Mouse (Mus musculus): ENCODE data around the gene Phf20. TPM values are rescaled to one million over a fixed set of nuclear protein-coding genes. Genes with fewer than 3 reads are reported as not detected.
"Not testable (repeated sequence)": the region's sequence is repeated elsewhere in the genome, so short reads cannot be mapped to it uniquely, and the experiment has no call there.

The Phf20 gene
- polyA plus RNA-seq, 1 experiment from 2014 or later, result 57.2 TPM

DNA sequence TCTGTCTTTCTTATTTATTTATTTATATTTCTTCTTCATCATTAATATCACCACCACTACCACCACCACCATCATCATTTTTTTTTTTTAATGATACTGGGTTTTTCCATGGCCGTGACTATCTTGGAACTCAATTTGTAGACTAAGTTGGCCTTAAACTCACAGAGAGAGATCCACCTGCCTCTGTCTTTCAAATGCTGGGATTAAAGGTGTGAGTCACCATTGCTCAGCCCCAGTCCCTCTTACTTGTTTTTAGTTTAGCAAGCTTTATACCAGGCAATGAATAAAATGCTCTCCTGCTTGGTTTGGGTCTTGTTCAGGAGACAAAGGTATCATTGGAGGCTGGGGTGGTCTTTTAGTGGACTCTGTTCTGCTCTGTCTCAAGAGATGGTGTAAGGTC, 31.4 kb downstream of the Phf20 start:
- H3K36me3 ChIP-seq (ENCODE audit: control insufficient read depth, insufficient read depth, low read length), result peaks cover 5% of the 10 kb centered on the region; the same call in 1 of the 2 replicates

DNA sequence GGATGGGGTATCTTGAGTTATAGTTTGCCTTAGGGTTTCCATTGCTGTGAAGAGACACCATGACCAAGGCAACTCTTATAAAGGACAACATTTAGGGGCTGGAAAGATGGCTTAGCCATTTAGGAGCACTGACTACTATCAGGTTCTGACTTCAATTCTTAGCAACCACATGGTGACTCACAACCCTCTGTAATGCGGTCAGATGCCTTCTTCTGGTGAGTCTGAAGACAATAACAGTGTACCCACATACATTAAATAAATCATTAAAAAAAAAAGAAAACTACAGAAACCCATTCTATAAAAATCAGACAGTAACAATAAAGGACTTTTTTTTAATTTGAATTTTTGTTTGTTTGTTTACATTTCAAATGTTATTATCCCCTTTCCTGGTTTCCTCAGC, 32.9 kb downstream of the Phf20 start:
- 94% methylated on average over 1 of the region's 1 CpGs for whole genome bisulfite sequencing
- Histone ChIP-seq H3K36me3 (ENCODE audit: control insufficient read depth, insufficient read depth, low read length) (peaks cover 5% of the 10 kb centered on the region; the same call in 1 of the 2 replicates), H3K27me3 (ENCODE audit: control insufficient read depth, insufficient read depth, low read length) (no peaks in the 10 kb centered on the region), H3K27ac (ENCODE audit: low read length) (no peak overlapping the region), H3K4me3 (replicated peaks; ENCODE audit: low read length) (no peak overlapping the region), H3K4me1 (ENCODE audit: control insufficient read depth, insufficient read depth, low read length) (no peaks in the 10 kb centered on the region), H3K4me2 (ENCODE audit: low read depth, low read length) (no peak overlapping the region), H3K9me3 (replicated peaks; ENCODE audit: control insufficient read depth, low read length) (no peaks in the 10 kb centered on the region), H3K9ac (ENCODE audit: low read length) (no peak overlapping the region)
- no peak for ATAC-seq (ENCODE audit: insufficient read depth, low FRiP score)

More for the DNA sequence above, 31.4 kb downstream of the Phf20 start:
- Histone ChIP-seq H3K4me1 (ENCODE audit: control insufficient read depth, insufficient read depth, low read length) (no peaks in the 10 kb centered on the region), H3K9me3 (replicated peaks; ENCODE audit: control insufficient read depth, low read length) (no peaks in the 10 kb centered on the region), H3K27ac (ENCODE audit: low read length) (no peak overlapping the region), H3K27me3 (ENCODE audit: control insufficient read depth, insufficient read depth, low read length) (no peaks in the 10 kb centered on the region), H3K4me3 (replicated peaks; ENCODE audit: low read length) (no peak overlapping the region), H3K4me2 (ENCODE audit: low read depth, low read length) (no peak overlapping the region), H3K9ac (ENCODE audit: low read length) (no peak overlapping the region)
- ATAC-seq (ENCODE audit: insufficient read depth, low FRiP score), result no peak
- WGBS, result 97% methylated on average over 1 of the region's 1 CpGs

DNA sequence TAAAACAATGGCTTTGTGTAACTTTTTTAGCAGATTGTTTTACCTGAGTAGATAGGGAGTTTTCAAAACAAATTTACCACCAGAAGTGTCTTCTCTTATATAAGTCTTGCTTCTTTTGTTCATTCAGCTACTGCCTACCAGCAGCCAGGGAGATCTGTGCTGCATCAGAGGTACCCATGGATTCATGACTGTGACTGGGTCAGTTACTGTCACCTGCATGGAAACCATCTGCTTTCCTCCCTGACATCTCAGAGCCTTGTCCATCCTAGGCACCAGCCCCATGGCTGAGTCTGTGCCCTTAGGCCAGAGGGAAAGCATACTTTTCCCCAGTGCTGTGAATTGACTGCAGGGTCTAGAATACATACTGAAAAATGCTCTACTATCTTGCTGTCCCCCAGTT, 35.1 kb downstream of the Phf20 start:
- Histone ChIP-seq H3K27ac (ENCODE audit: low read length) (no peak overlapping the region), H3K4me1 (ENCODE audit: control insufficient read depth, insufficient read depth, low read length) (no peaks in the 10 kb centered on the region), H3K4me3 (replicated peaks; ENCODE audit: low read length) (no peak overlapping the region), H3K9me3 (replicated peaks; ENCODE audit: control insufficient read depth, low read length) (no peaks in the 10 kb centered on the region), H3K36me3 (ENCODE audit: control insufficient read depth, insufficient read depth, low read length) (0 out of 2 replicates have a peak, but pooled peaks cover 5% of the 10 kb centered on the region), H3K4me2 (ENCODE audit: low read depth, low read length) (no peak overlapping the region), H3K9ac (ENCODE audit: low read length) (no peak overlapping the region), H3K27me3 (ENCODE audit: control insufficient read depth, insufficient read depth, low read length) (no peaks in the 10 kb centered on the region)
- no peak for ATAC-seq (ENCODE audit: insufficient read depth, low FRiP score)

DNA sequence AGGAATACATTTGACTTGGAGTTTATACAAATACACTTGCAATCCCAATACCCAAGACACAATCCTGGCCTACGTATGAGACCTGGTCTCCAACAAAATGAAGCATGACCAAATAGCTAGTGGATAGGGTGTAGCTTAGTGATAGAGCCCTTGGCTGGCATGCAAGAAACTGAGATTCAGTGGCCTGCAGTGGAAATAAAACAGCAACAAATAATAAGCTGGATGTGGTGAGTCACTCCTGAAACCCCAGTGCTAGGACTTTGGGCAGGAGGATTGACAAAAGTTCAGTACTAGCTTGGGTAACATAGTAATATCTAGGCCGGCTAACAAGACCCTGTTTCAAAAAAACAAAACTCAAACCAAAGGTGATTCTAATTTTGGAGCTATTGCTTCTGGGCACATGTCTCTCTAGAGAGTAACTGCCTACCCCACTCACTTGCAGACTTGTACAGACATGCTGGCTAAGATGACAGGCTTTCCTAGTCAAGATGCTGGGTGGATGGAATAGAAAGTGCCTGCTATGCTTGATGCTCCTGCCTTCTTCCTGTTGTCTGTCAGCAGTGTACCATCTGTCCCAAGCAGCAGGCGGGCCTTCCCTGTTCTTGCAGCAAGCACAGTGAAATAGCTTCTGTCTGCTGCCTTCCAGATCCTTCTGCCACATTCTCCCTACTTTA, 37.1 kb downstream of the Phf20 start:
- no peak for ATAC-seq (ENCODE audit: insufficient read depth, low FRiP score)

DNA sequence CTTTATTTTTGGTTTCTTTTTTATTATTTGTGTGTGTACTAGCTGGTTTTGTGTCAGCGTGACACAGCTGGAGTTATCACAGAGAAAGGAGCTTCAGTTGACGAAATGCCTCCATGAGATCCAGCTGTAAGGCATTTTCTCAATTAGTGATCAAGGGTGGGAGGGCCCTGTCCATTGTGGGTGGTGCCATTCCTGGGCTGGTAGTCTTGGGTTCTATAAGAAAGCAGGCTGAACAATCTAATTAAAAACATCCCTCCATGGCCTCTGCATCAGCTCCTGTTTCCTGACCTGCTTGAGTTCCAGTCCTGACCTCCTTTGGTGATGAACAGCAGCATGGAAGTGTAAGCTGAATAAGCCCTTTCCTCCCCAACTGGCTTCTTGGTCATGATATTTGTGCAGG, 37.8 kb downstream of the Phf20 start:
- not testable (repeated sequence) for H3K27me3 ChIP-seq (ENCODE audit: control insufficient read depth, insufficient read depth, low read length); H3K4me3 ChIP-seq (replicated peaks; ENCODE audit: low read length); H3K4me1 ChIP-seq (ENCODE audit: control insufficient read depth, insufficient read depth, low read length); ATAC-seq (ENCODE audit: insufficient read depth, low FRiP score); H3K36me3 ChIP-seq (ENCODE audit: control insufficient read depth, insufficient read depth, low read length); H3K9me3 ChIP-seq (replicated peaks; ENCODE audit: control insufficient read depth, low read length); H3K4me2 ChIP-seq (ENCODE audit: low read depth, low read length); H3K27ac ChIP-seq (ENCODE audit: low read length); H3K9ac ChIP-seq (ENCODE audit: low read length)
- WGBS, result 82% methylated on average over 2 of the region's 2 CpGs

More for the DNA sequence above, 37.1 kb downstream of the Phf20 start:
- Histone ChIP-seq H3K9ac (ENCODE audit: low read length) (no peak overlapping the region), H3K4me3 (replicated peaks; ENCODE audit: low read length) (no peak overlapping the region), H3K4me2 (ENCODE audit: low read depth, low read length) (no peak overlapping the region), H3K27me3 (ENCODE audit: control insufficient read depth, insufficient read depth, low read length) (no peaks in the 10 kb centered on the region), H3K9me3 (replicated peaks; ENCODE audit: control insufficient read depth, low read length) (no peaks in the 10 kb centered on the region), H3K36me3 (ENCODE audit: control insufficient read depth, insufficient read depth, low read length) (peaks cover 9% of the 10 kb centered on the region; the same call in 1 of the 2 replicates), H3K27ac (ENCODE audit: low read length) (no peak overlapping the region), H3K4me1 (ENCODE audit: control insufficient read depth, insufficient read depth, low read length) (no peaks in the 10 kb centered on the region)
- 88% methylated on average over 3 of the region's 3 CpGs for WGBS

DNA sequence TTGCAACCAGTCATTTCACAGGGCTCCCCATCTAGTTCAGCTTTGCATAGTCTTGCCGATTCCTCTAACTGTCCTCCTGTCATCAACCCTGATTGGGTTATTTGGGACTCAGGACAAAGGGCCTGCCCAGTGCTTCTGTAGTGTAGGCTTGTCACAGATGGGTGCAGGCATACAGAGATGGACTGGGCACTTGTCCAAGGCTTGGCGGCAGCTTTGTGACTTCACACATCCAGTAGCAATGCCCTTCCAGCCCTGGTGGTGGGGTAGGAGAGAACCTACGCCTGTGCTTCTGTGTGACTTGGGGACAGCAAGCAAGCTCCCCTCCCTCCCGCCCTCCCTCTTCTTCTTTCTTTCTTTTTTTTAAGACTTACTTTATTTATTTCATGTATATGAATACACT, 39.6 kb downstream of the Phf20 start:
- ATAC-seq (ENCODE audit: insufficient read depth, low FRiP score), result no peak
- peaks cover 12% of the 10 kb centered on the region; the same call in 1 of the 2 replicates for H3K36me3 ChIP-seq (ENCODE audit: control insufficient read depth, insufficient read depth, low read length)
- WGBS, result 87% methylated on average over 4 of the region's 4 CpGs
- H3K4me1 ChIP-seq (ENCODE audit: control insufficient read depth, insufficient read depth, low read length), result no peaks in the 10 kb centered on the region
- H3K9me3 ChIP-seq (replicated peaks; ENCODE audit: control insufficient read depth, low read length), result no peaks in the 10 kb centered on the region
- no peaks in the 10 kb centered on the region for H3K27me3 ChIP-seq (ENCODE audit: control insufficient read depth, insufficient read depth, low read length)
- no peak overlapping the region for H3K27ac ChIP-seq (ENCODE audit: low read length)
- no peak overlapping the region for H3K9ac ChIP-seq (ENCODE audit: low read length)
- H3K4me2 ChIP-seq (ENCODE audit: low read depth, low read length), result no peak overlapping the region
- no peak overlapping the region for H3K4me3 ChIP-seq (replicated peaks; ENCODE audit: low read length)

DNA sequence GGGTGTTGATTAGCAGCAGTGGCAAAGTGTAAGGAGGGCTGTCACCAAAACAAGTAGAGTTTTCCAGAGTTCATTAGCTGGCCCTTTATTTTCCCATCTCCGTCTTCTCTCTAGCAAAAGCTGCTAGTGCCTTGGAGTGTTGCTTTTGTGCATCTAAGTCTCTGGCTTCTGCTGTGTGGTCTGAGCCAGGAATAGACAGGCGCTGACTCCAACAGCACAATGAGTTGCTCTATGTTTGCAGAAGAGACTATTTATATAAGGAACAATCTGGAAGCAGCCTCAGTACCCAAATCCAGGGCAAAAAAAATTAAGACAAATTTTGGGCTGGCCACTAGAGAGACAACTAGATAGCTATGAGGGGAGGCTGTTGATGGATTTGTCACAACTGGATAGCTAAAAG, 45.4 kb downstream of the Phf20 start:
- no peaks in the 10 kb centered on the region for H3K9me3 ChIP-seq (replicated peaks; ENCODE audit: control insufficient read depth, low read length)
- no peak overlapping the region for H3K4me2 ChIP-seq (ENCODE audit: low read depth, low read length)
- H3K4me3 ChIP-seq (replicated peaks; ENCODE audit: low read length), result no peak overlapping the region
- no peak overlapping the region for H3K9ac ChIP-seq (ENCODE audit: low read length)
- 84% methylated on average over 2 of the region's 2 CpGs for WGBS
- no peak for ATAC-seq (ENCODE audit: insufficient read depth, low FRiP score)
- no peaks in the 10 kb centered on the region for H3K27me3 ChIP-seq (ENCODE audit: control insufficient read depth, insufficient read depth, low read length)
- H3K36me3 ChIP-seq (ENCODE audit: control insufficient read depth, insufficient read depth, low read length), result peaks cover 11% of the 10 kb centered on the region; the same call in 1 of the 2 replicates
- no peaks in the 10 kb centered on the region for H3K4me1 ChIP-seq (ENCODE audit: control insufficient read depth, insufficient read depth, low read length)
- no peak overlapping the region for H3K27ac ChIP-seq (ENCODE audit: low read length)

DNA sequence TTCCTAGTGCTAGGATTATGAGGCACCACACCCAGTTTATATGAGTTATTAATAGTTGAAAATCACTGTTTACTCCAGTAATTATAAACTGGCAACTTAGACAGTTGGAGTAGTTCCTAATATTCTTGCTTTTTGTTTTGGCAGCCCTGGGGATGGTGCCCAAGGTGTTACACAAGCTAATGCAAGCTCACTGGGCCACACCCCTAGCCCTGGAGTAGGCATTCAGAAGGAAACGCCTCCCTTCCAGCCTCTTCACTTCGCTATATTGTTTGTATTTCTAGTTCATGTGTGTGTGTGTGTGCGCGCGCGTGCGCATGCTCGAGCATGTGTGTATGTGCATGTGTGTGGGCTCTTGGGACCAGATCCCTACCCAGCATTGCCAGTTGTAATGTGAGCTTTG, 46.7 kb downstream of the Phf20 start:
- Histone ChIP-seq H3K9ac (ENCODE audit: low read length) (no peak overlapping the region), H3K36me3 (ENCODE audit: control insufficient read depth, insufficient read depth, low read length) (peaks cover 6% of the 10 kb centered on the region; the same call in 1 of the 2 replicates), H3K4me1 (ENCODE audit: control insufficient read depth, insufficient read depth, low read length) (no peaks in the 10 kb centered on the region), H3K27me3 (ENCODE audit: control insufficient read depth, insufficient read depth, low read length) (no peaks in the 10 kb centered on the region), H3K4me3 (replicated peaks; ENCODE audit: low read length) (no peak overlapping the region), H3K27ac (ENCODE audit: low read length) (no peak overlapping the region), H3K4me2 (ENCODE audit: low read depth, low read length) (no peak overlapping the region), H3K9me3 (replicated peaks; ENCODE audit: control insufficient read depth, low read length) (no peaks in the 10 kb centered on the region)
- no peak for ATAC-seq (ENCODE audit: insufficient read depth, low FRiP score)
- WGBS, result 87% methylated on average over 8 of the region's 8 CpGs

DNA sequence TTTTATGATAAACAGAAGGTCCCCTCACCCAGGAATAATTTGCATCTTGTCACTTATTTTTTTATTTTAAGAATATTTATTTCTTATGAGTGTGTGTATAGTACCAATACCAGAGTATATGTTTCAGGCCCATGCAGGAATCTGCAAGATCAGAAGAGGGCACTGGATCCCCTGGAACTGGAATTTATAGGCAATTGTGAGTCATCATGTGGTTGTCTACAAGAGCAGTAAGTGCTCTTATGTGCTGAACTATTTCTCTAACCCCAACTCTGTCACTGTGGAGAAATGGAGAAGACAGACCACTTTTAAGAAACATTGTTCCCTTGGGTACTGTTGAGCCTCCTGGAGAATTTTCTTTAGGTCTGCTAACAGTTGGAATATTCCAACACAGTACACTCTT, 51.3 kb downstream of the Phf20 start:
- no peak overlapping the region for H3K4me3 ChIP-seq (replicated peaks; ENCODE audit: low read length)
- H3K27me3 ChIP-seq (ENCODE audit: control insufficient read depth, insufficient read depth, low read length), result no peaks in the 10 kb centered on the region
- 0 out of 2 replicates have a peak, but pooled peaks cover 5% of the 10 kb centered on the region for H3K36me3 ChIP-seq (ENCODE audit: control insufficient read depth, insufficient read depth, low read length)
- no peak overlapping the region for H3K27ac ChIP-seq (ENCODE audit: low read length)
- no peak overlapping the region for H3K9ac ChIP-seq (ENCODE audit: low read length)
- ATAC-seq (ENCODE audit: insufficient read depth, low FRiP score), result no peak
- no peaks in the 10 kb centered on the region for H3K4me1 ChIP-seq (ENCODE audit: control insufficient read depth, insufficient read depth, low read length)
- no peaks in the 10 kb centered on the region for H3K9me3 ChIP-seq (replicated peaks; ENCODE audit: control insufficient read depth, low read length)
- no peak overlapping the region for H3K4me2 ChIP-seq (ENCODE audit: low read depth, low read length)

All from stomach, embryonic 16.5 days (tissue).